Mouse (Mus musculus) MEL (cell line): Measurements from ENCODE around the gene Srsf7. TPM values are rescaled to one million over a fixed set of nuclear protein-coding genes. Genes with fewer than 3 reads are reported as not detected.
A peak's percentile ranks its signal among the peaks of the same experiment; 100 is the strongest.

Experiments used
- DNase-seq: peaks from one replicate; pipeline ENCODE4 v3.0.0; 2011; ENCODE audit warnings: low read depth, low spot score
- H3K27ac ChIP-seq: 2 replicates; pipeline ENCODE4 v1.5.1; 2012; ENCODE audit warnings: low read depth, mild to moderate bottlenecking, control low read depth, low read length, moderate library complexity; ENCODE audit not compliant: control insufficient read depth
- H3K27me3 ChIP-seq, 2 experiments: fragments of 150-350 bp in 1 of 2; sonication (generic) in 1 of 2; 2 replicates each; pipeline ENCODE4 v1.6.1; 2012; ENCODE audit warnings: low read length in 2 of 2, mild to moderate bottlenecking in 2 of 2, improper control_type of control experiment in 1 of 2, moderate library complexity in 1 of 2; ENCODE audit not compliant: insufficient read depth in 2 of 2, control insufficient read depth in 1 of 2
- H3K36me3 ChIP-seq, 2 experiments: 2 replicates each; pipeline ENCODE4 v1.6.1; 2012 to 2014; ENCODE audit warnings: low read length in 2 of 2, improper control_type of control experiment in 1 of 2, inconsistent platforms in 1 of 2, mild to moderate bottlenecking in 1 of 2; ENCODE audit not compliant: insufficient read depth in 2 of 2, control insufficient read depth in 1 of 2
- H3K4me1 ChIP-seq, 2 experiments: fragments of 150-350 bp in 1 of 2; sonication (generic) in 1 of 2; 2 replicates each; pipeline ENCODE4 v1.6.1; 2012; ENCODE audit warnings: low read length in 2 of 2, improper control_type of control experiment in 1 of 2, mild to moderate bottlenecking in 1 of 2; ENCODE audit not compliant: insufficient read depth in 2 of 2, control insufficient read depth in 1 of 2
- H3K4me3 ChIP-seq, 2 experiments: fragments of 150-350 bp in 1 of 2; sonication (generic) in 1 of 2; 2 replicates each; pipeline ENCODE4 v1.5.1; 2012; ENCODE audit warnings: low read depth in 2 of 2, low read length in 2 of 2, mild to moderate bottlenecking in 2 of 2, moderate library complexity in 2 of 2, control low read depth in 1 of 2, improper control_type of control experiment in 1 of 2; ENCODE audit not compliant: control insufficient read depth in 1 of 2, insufficient read depth in 1 of 2
- H3K79me2 ChIP-seq: 2 replicates; pipeline ENCODE4 v1.6.1; 2012; ENCODE audit warnings: mild to moderate bottlenecking, low read length, moderate library complexity; ENCODE audit not compliant: control insufficient read depth, poor library complexity, insufficient read depth
- H3K9ac ChIP-seq: 2 replicates; pipeline ENCODE4 v1.6.1; 2012; ENCODE audit warnings: low read depth, mild to moderate bottlenecking, control low read depth, low read length, moderate library complexity; ENCODE audit not compliant: control insufficient read depth, poor library complexity, severe bottlenecking
- H3K9me3 ChIP-seq: fragments of 150-350 bp; sonication (generic); replicated peaks from 2 replicates; pipeline ENCODE4 v1.6.1; 2012; ENCODE audit warnings: mild to moderate bottlenecking, low read length, improper control_type of control experiment, moderate library complexity; ENCODE audit not compliant: insufficient read depth
- EP300 ChIP-seq, 2 experiments: IDR thresholded peaks; 2 replicates each; pipeline ENCODE4 v1.6.1; 2011; ENCODE audit warnings: improper control_type of control experiment in 2 of 2, low read length in 2 of 2, low read depth in 1 of 2, mild to moderate bottlenecking in 1 of 2
- GATA1 ChIP-seq: IDR thresholded peaks from 2 replicates; pipeline ENCODE4 v1.6.1; 2011; ENCODE audit warnings: low read depth, low read length, improper control_type of control experiment
- KAT2A ChIP-seq: conservative IDR thresholded peaks from 2 replicates; pipeline ENCODE4 v1.6.1; 2012; ENCODE audit warnings: low read depth, low read length, improper control_type of control experiment, inconsistent platforms
- MAZ ChIP-seq: IDR thresholded peaks from 2 replicates; pipeline ENCODE4 v1.6.1; 2012; ENCODE audit warnings: low read depth, mild to moderate bottlenecking, inconsistent platforms, low read length, improper control_type of control experiment
- TAL1 ChIP-seq: IDR thresholded peaks from 2 replicates; pipeline ENCODE4 v1.6.1; 2012; ENCODE audit warnings: mild to moderate bottlenecking, inconsistent platforms, low read length, moderate library complexity, mixed read lengths
- TBP ChIP-seq: IDR thresholded peaks from 2 replicates; pipeline ENCODE4 v1.8.0; 2011; ENCODE audit warnings: low read depth, low read length, improper control_type of control experiment
- polyA plus RNA-seq, 2 experiments: library from polyadenylated mRNA; stranded (reverse) in 1 of 2; unstranded in 1 of 2; fragments of >175 nt in 1 of 2; fragments of >200 nt in 1 of 2; gene quantifications; 2 replicates each; pipeline versions ENCODE4 v1.2.1 to v1.2.4; 2012; ENCODE audit warnings: low replicate concordance in 2 of 2, low read depth in 1 of 2; ENCODE audit not compliant: insufficient read length in 2 of 2, insufficient read depth in 1 of 2, missing spikeins in 1 of 2
- total RNA-seq: library from RNA; depleted of rRNA; stranded (reverse); fragments of 300-350 nt; gene quantifications from 2 replicates; pipeline ENCODE4 v1.2.3, GENCODE M21; 2012; rRNA removed

The Srsf7 gene
- total and polyA plus RNA-seq, 3 experiments: 399 to 425 TPM; not detected in 1

GRCm38 (mm10) chr17:80152767-80153630 lies 54.1 kb downstream of the Srsf7 start:
- no peaks in the 10 kb centered on the region for H3K9me3 ChIP-seq
- peaks cover 4 to 9% of the 10 kb centered on the region in 2 experiments for H3K27me3 ChIP-seq
- H3K36me3 ChIP-seq: no peaks in the 10 kb centered on the region
- H3K27ac ChIP-seq: no peak overlapping the region
- DNase-seq: peak; percentile 35
- H3K79me2 ChIP-seq: no peaks in the 10 kb centered on the region
- no peak for TF ChIP-seq GATA1
- peak; percentile 68 for TF ChIP-seq TAL1
- TF ChIP-seq KAT2A: no peak
- TF ChIP-seq TBP: no peak
- TF ChIP-seq EP300 (IDR thresholded peaks at IDR 0.05; ENCODE audit: low read depth in 1 of 2, low read length in 2 of 2): 0 out of 4 replicates have a peak, but pooled peaks of 1 of the 2 experiments have one; percentile 23
- no peak overlapping the region for H3K9ac ChIP-seq
- H3K4me3 ChIP-seq: no peak overlapping the region
- H3K4me1 ChIP-seq: 0 out of 4 replicates have a peak, but pooled peaks cover 0 to 3% of the 10 kb centered on the region in 2 experiments

- H3K4me3 ChIP-seq: no peak overlapping the region
- no peak for DNase-seq
- H3K9me3 ChIP-seq: no peaks in the 10 kb centered on the region
- TF ChIP-seq MAZ: no peak
- no peaks in the 10 kb centered on the region for H3K79me2 ChIP-seq
- 0 out of 4 replicates have a peak, but pooled peaks cover 0 to 3% of the 10 kb centered on the region in 2 experiments for H3K4me1 ChIP-seq
- H3K27ac ChIP-seq: no peak overlapping the region
- no peak overlapping the region for H3K9ac ChIP-seq
- no peaks in the 10 kb centered on the region for H3K36me3 ChIP-seq
- H3K27me3 ChIP-seq: peaks cover 4 to 9% of the 10 kb centered on the region in 2 experiments
These were observed 55.8 kb downstream of the Srsf7 start for GRCm38 (mm10) chr17:80151353-80151752.

Other genes with a start within 250 kb of the Srsf7 start
- gene Hnrnpll, start 145.0 kb downstream of the Srsf7 start, total RNA-seq: 44.9 and 48.7 TPM in 2 replicates
- gene Hnrnpll, start 145.0 kb downstream of the Srsf7 start, polyA plus RNA-seq: 100 to 1,000 TPM in 1 of 2 experiments, 10 to 100 TPM in 1; 77.7 to 142 TPM
- gene Galm, start 79.8 kb downstream of the Srsf7 start, total RNA-seq: not detected in 2 replicates
- gene Galm, start 79.8 kb downstream of the Srsf7 start, polyA plus RNA-seq: under 1 TPM in 1 of 2 experiments, not detected in 1; 0.15 TPM
- not detected in 2 replicates for gene Ttc39d, start 153 bp upstream of the Srsf7 start, total RNA-seq
- not detected for gene Ttc39d, start 153 bp upstream of the Srsf7 start, polyA plus RNA-seq
- gene Gemin6, start 17.1 kb upstream of the Srsf7 start, total RNA-seq: 25.3 and 31.6 TPM in 2 replicates
- 10 to 100 TPM in 1 of 2 experiments, not detected in 1; 19.6 TPM for gene Gemin6, start 17.1 kb upstream of the Srsf7 start, polyA plus RNA-seq
- 7.4 and 9.0 TPM in 2 replicates for gene Morn2, start 82.9 kb upstream of the Srsf7 start, total RNA-seq
- 10 to 100 TPM in 1 of 2 experiments, not detected in 1; 18.1 TPM for gene Morn2, start 82.9 kb upstream of the Srsf7 start, polyA plus RNA-seq
- 3.4 and 4.1 TPM in 2 replicates for gene Dhx57, start 83.2 kb upstream of the Srsf7 start, total RNA-seq
- 1 to 10 TPM in 1 of 2 experiments, not detected in 1; 6.8 TPM for gene Dhx57, start 83.2 kb upstream of the Srsf7 start, polyA plus RNA-seq
- 0.08 TPM in 1 of 2 replicates, not detected in the other for gene Arhgef33, start 100.1 kb upstream of the Srsf7 start, total RNA-seq
- gene Arhgef33, start 100.1 kb upstream of the Srsf7 start, polyA plus RNA-seq: not detected
- gene Gm10190, start 166.2 kb upstream of the Srsf7 start, total RNA-seq: not detected in 2 replicates
- not detected for gene Gm10190, start 166.2 kb upstream of the Srsf7 start, polyA plus RNA-seq